Mouse (Mus musculus): ENCODE results near the gene Nnmt.

- TF ChIP-seq CTCF (IDR thresholded peaks at IDR 0.05; ENCODE audit: control insufficient read depth, insufficient read depth, insufficient replicate concordance, low read depth, low read length) (no peak), POLR2A (IDR thresholded peaks at IDR 0.05; ENCODE audit: control insufficient read depth, low read depth, low read length) (no peak)
Measured at GRCm38 (mm10) chr9:48649098-48649766, 44.3 kb upstream of the Nnmt start.

All from testis, adult 2 months (tissue).